Mouse (Mus musculus): ENCODE measurements at regions not wholly inside any gene's neighbourhood (a gene's known extent, or its start where the extent isn't known, plus 50 kb on each side); places are given as distances from the start of the nearest gene placed in this dataset.

GRCm38 (mm10) chr4:150726136-150726480 lies 74.1 kb upstream of the Slc45a1 start:
- ATAC-seq (ENCODE audit: poor library complexity, severe bottlenecking), result no peak

- no peak for ATAC-seq (ENCODE audit: poor library complexity, severe bottlenecking)
These were observed 73.6 kb upstream of the Slc45a1 start for GRCm38 (mm10) chr4:150725443-150726135.

- ATAC-seq (ENCODE audit: poor library complexity, severe bottlenecking), result no peak
These were observed 72.8 kb upstream of the Slc45a1 start for GRCm38 (mm10) chr4:150724823-150725222.

GRCm38 (mm10) chr4:150721619-150722283 lies 69.8 kb upstream of the Slc45a1 start:
- ATAC-seq (ENCODE audit: poor library complexity, severe bottlenecking), result no peak

GRCm38 (mm10) chr4:150717866-150718265 lies 65.9 kb upstream of the Slc45a1 start:
- ATAC-seq (ENCODE audit: poor library complexity, severe bottlenecking), result no peak

GRCm38 (mm10) chr4:150715051-150715450 lies 63.1 kb upstream of the Slc45a1 start:
- no peak for ATAC-seq (ENCODE audit: poor library complexity, severe bottlenecking)

- no peak for ATAC-seq (ENCODE audit: poor library complexity, severe bottlenecking)
These were observed 61.3 kb upstream of the Slc45a1 start for GRCm38 (mm10) chr4:150713291-150713690.

- ATAC-seq (ENCODE audit: poor library complexity, severe bottlenecking), result no peak
These were observed 60.9 kb upstream of the Slc45a1 start for GRCm38 (mm10) chr4:150712856-150713255.

- ATAC-seq (ENCODE audit: poor library complexity, severe bottlenecking), result no peak
These were observed 59.7 kb upstream of the Slc45a1 start for GRCm38 (mm10) chr4:150711646-150712045.

GRCm38 (mm10) chr4:150709391-150710130 lies 57.6 kb upstream of the Slc45a1 start:
- ATAC-seq (ENCODE audit: poor library complexity, severe bottlenecking), result no peak

- no peak for ATAC-seq (ENCODE audit: poor library complexity, severe bottlenecking)
These were observed 56.6 kb upstream of the Slc45a1 start for GRCm38 (mm10) chr4:150708572-150708984.

- ATAC-seq (ENCODE audit: poor library complexity, severe bottlenecking), result no peak
These were observed 56.0 kb upstream of the Slc45a1 start for GRCm38 (mm10) chr4:150707725-150708571.

- ATAC-seq (ENCODE audit: poor library complexity, severe bottlenecking), result no peak
These were observed 55.1 kb upstream of the Slc45a1 start for GRCm38 (mm10) chr4:150706793-150707724.

GRCm38 (mm10) chr4:150706291-150706690 lies 54.3 kb upstream of the Slc45a1 start:
- no peak for ATAC-seq (ENCODE audit: poor library complexity, severe bottlenecking)

- no peak for ATAC-seq (ENCODE audit: poor library complexity, severe bottlenecking)
These were observed 51.3 kb upstream of the Slc45a1 start for GRCm38 (mm10) chr4:150703266-150703665.
